Mouse (Mus musculus): Measurements from ENCODE around the gene Gm33815.
"Not testable (repeated sequence)": the region's sequence is repeated elsewhere in the genome, so short reads cannot be mapped to it uniquely, and the experiment has no call there.

Gene Gm33815

DNA sequence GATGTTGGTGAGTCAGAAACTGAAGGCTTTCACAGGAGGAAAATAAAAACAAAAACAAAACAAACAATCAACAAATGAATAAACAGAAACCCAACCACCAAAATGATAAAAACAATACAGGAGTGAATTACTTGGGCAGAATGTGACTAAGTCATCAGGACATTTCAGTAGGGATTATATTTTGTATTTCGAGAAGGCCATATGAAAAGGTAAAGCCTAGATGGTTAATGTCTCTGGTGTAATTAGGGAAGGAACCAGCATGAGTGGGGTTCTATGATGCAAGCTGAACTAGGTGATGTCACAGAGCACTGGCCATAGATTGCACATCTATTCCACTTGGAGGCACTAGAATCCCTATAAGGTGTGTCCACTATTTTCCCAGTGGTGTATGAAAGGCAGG is at the start of gene Gm33815:
Gene Gm33815 (plus strand): TSS at position 301 of the 400 bp plus-strand sequence.
- not testable (repeated sequence) for DNase-seq (ENCODE audit: low spot score)

Measured in retina, embryonic 14.5 days (tissue).